In the genomic region with DNA sequence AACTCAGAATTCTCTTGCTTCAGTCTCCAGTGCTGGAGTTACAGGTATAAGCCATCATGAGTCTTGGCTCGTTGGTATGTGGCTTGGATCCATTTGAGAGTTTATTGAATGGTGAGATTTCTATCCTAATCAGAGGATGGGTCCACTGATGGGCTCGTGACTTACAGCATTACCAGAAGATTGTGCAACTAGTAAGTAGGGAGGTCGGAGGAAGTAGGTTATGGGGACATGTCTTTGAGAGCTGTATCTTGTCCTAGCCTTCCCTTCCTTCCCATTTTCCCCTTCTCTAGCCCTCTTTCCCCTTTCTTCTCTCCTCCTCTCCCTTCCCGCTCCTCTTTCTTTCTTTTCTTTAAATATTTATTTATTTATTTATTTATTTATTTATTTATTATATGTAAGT, we compare ENCODE assay signal across 23 mouse cellular contexts. TPM values are rescaled to one million over a fixed set of nuclear protein-coding genes. Genes with fewer than 3 reads are reported as not detected.
A peak's percentile ranks its signal among the peaks of the same experiment; 100 is the strongest.
DNase-seq lines count a peak whose midpoint lies in the region; ATAC-seq and TF ChIP-seq lines count a peak whose summit lies in the region.
"Had no signal": no experiment of that assay in that cellular context is flagged by ENCODE, and none has a peak within 500 bp of the region (broad histone marks: within the 10 kb centered on the region; RNA-seq: fewer than 3 reads in every experiment).

No protein-coding gene starts in this region.

- no peak overlapping the region for H3K4me2 ChIP-seq in kidney, embryonic 16.5 days (replicated peaks; ENCODE audit: low read depth, low read length)
- H3K4me2 ChIP-seq in heart, embryonic 11.5 days: no peak overlapping the region
- H3K4me2 ChIP-seq: embryonic facial prominence, embryonic 12.5 days; forebrain, embryonic 13.5 days; forebrain, embryonic 15.5 days had no signal

- ATAC-seq in kidney, embryonic 16.5 days (ENCODE audit: low FRiP score, low TSS enrichment): no peak
- ATAC-seq in heart, embryonic 11.5 days (replicated peaks; ENCODE audit: insufficient number of reproducible peaks, low FRiP score, low TSS enrichment): no peak
- ATAC-seq: activated CD4-positive, CD25-positive, alpha-beta regulatory T cell, adult 4 months; CD4-positive, CD25-positive, alpha-beta regulatory T cell, adult 4 months; forebrain, embryonic 13.5 days; forebrain, embryonic 15.5 days; Patski had no signal

- no peaks in the 10 kb centered on the region for H3K27me3 ChIP-seq in kidney, adult 2 months (replicated peaks; ENCODE audit: control insufficient read depth, insufficient read depth, low read length)
- no peaks in the 10 kb centered on the region for H3K27me3 ChIP-seq in kidney, embryonic 16.5 days (ENCODE audit: insufficient read depth, low read length)
- H3K27me3 ChIP-seq in small intestine, adult 2 months (ENCODE audit: control insufficient read depth, insufficient read depth, low read length): no peaks in the 10 kb centered on the region
- no peaks in the 10 kb centered on the region for H3K27me3 ChIP-seq in heart, embryonic 11.5 days (ENCODE audit: control insufficient read depth, insufficient read depth, low read length)
- H3K27me3 ChIP-seq: embryonic facial prominence, embryonic 12.5 days; forebrain, embryonic 13.5 days; forebrain, embryonic 15.5 days; Patski had no signal

- H3K27ac ChIP-seq in gastrocnemius, adult 2 months: peak overlapping the region; percentile 28; the same call in 1 of the 2 replicates
- H3K27ac ChIP-seq in kidney, adult 2 months (ENCODE audit: insufficient read depth, low read depth, low read length): peak overlapping the region; percentile 76
- H3K27ac ChIP-seq in kidney, embryonic 16.5 days (ENCODE audit: low read length): no peak overlapping the region
- H3K27ac ChIP-seq in small intestine, adult 2 months (ENCODE audit: insufficient read depth, low read depth, low read length): peak overlapping the region; percentile 95
- H3K27ac ChIP-seq in heart, embryonic 11.5 days (ENCODE audit: low read depth, low read length): no peak overlapping the region
- H3K27ac ChIP-seq: embryonic facial prominence, embryonic 10.5 days; embryonic facial prominence, embryonic 12.5 days; forebrain, embryonic 13.5 days; forebrain, embryonic 15.5 days had no signal

- H3K9ac ChIP-seq in kidney, embryonic 16.5 days (replicated peaks; ENCODE audit: low read length): no peak overlapping the region
- H3K9ac ChIP-seq in heart, embryonic 11.5 days (ENCODE audit: low read depth, low read length): no peak overlapping the region
- H3K9ac ChIP-seq: embryonic facial prominence, embryonic 12.5 days; forebrain, embryonic 13.5 days; forebrain, embryonic 15.5 days had no signal

- H3K36me3 ChIP-seq in kidney, adult 2 months (ENCODE audit: control insufficient read depth, insufficient read depth, low read length): no peaks in the 10 kb centered on the region
- H3K36me3 ChIP-seq in kidney, embryonic 16.5 days (ENCODE audit: insufficient read depth, low read length): no peaks in the 10 kb centered on the region
- H3K36me3 ChIP-seq in small intestine, adult 2 months (ENCODE audit: control insufficient read depth, insufficient read depth, low read length): no peaks in the 10 kb centered on the region
- H3K36me3 ChIP-seq in heart, embryonic 11.5 days (ENCODE audit: control insufficient read depth, insufficient read depth, low read length): no peaks in the 10 kb centered on the region
- H3K36me3 ChIP-seq: embryonic facial prominence, embryonic 10.5 days; embryonic facial prominence, embryonic 12.5 days; forebrain, embryonic 15.5 days; G1E had no signal

- no peak overlapping the region for H3K4me3 ChIP-seq in gastrocnemius, adult 2 months
- H3K4me3 ChIP-seq in kidney, adult 2 months (ENCODE audit: insufficient read depth, low read depth, low read length): no peak overlapping the region
- no peak overlapping the region for H3K4me3 ChIP-seq in kidney, embryonic 16.5 days (ENCODE audit: low read length)
- H3K4me3 ChIP-seq in small intestine, adult 2 months (ENCODE audit: low read depth, low read length): no peak overlapping the region
- H3K4me3 ChIP-seq in heart, embryonic 11.5 days (ENCODE audit: low read depth, low read length): no peak overlapping the region
- H3K4me3 ChIP-seq: embryonic facial prominence, embryonic 10.5 days; embryonic facial prominence, embryonic 12.5 days; forebrain, embryonic 13.5 days; forebrain, embryonic 15.5 days had no signal

- no peaks in the 10 kb centered on the region for H3K9me3 ChIP-seq in kidney, embryonic 16.5 days (ENCODE audit: low read length)
- no peaks in the 10 kb centered on the region for H3K9me3 ChIP-seq in heart, embryonic 11.5 days (replicated peaks; ENCODE audit: control insufficient read depth, low read length)
- H3K9me3 ChIP-seq: embryonic facial prominence, embryonic 10.5 days; embryonic facial prominence, embryonic 12.5 days; forebrain, embryonic 13.5 days; forebrain, embryonic 15.5 days; G1E had no signal

- intact Hi-C loops in gastrocnemius, adult 2 months (cut with DNase I): no loop called here
- intact Hi-C loops in gastrocnemius, postnatal 14 days (cut with DNase I; ENCODE audit: low total_unique reads): no loop called here

- WGBS in kidney, adult 2 months: 79% methylated on average over 4 of the region's 4 CpGs
- WGBS in kidney, embryonic 16.5 days: 91% methylated on average over 4 of the region's 4 CpGs
- WGBS in small intestine, adult 2 months: 64% methylated on average over 4 of the region's 4 CpGs
- 85% methylated on average over 4 of the region's 4 CpGs for WGBS in heart, embryonic 11.5 days (ENCODE audit: insufficient replicate concordance)

- no peak for TF ChIP-seq POLR2A in kidney, adult 2 months (IDR thresholded peaks at IDR 0.05; ENCODE audit: low read depth, low read length)
- TF ChIP-seq POLR2A in small intestine, adult 2 months (IDR thresholded peaks at IDR 0.05; ENCODE audit: low read depth, low read length): no peak

- peaks cover 21% of the 10 kb centered on the region for H3K4me1 ChIP-seq in kidney, adult 2 months (ENCODE audit: control insufficient read depth, insufficient read depth, low read length)
- H3K4me1 ChIP-seq in kidney, embryonic 16.5 days (ENCODE audit: insufficient read depth, low read length): no peaks in the 10 kb centered on the region; the same call in 1 of the 2 replicates
- H3K4me1 ChIP-seq in small intestine, adult 2 months (ENCODE audit: control insufficient read depth, insufficient read depth, insufficient read length, low read length): peaks cover 45% of the 10 kb centered on the region
- H3K4me1 ChIP-seq in heart, embryonic 11.5 days (ENCODE audit: control insufficient read depth, insufficient read depth, low read length): no peaks in the 10 kb centered on the region
- H3K4me1 ChIP-seq: embryonic facial prominence, embryonic 10.5 days; embryonic facial prominence, embryonic 12.5 days; forebrain, embryonic 13.5 days; forebrain, embryonic 15.5 days had no signal

- no peak for TF ChIP-seq CTCF in gastrocnemius, adult 2 months (IDR thresholded peaks at IDR 0.05)
- TF ChIP-seq CTCF in kidney, adult 2 months (conservative IDR thresholded peaks at IDR 0.05; ENCODE audit: insufficient read depth, insufficient read length, low read depth, low read length): no peak
- no peak for TF ChIP-seq CTCF in small intestine, adult 2 months (IDR thresholded peaks at IDR 0.05; ENCODE audit: extremely low read depth, insufficient read length, insufficient replicate concordance, low read depth, low read length)

- no peak for DNase-seq in gastrocnemius, adult 2 months
- no peak for DNase-seq in gastrocnemius, postnatal 14 days
- DNase-seq in kidney, adult 2 months: no peak
- DNase-seq: adrenal gland, adult 8-10 months; adrenal gland, postnatal 14 days; adrenal gland, postnatal 36 days; B cell, adult 2 months; cerebellum, adult 11-12 months; cerebellum, adult 2 months; cerebellum, adult 9-10 months; cerebellum, postnatal 10 days; cerebellum, postnatal 25 days had no signal

RNA-seq across cellular contexts. Expression of gene Slc25a36, which starts 26.7 kb away (rescaled TPM):
- total RNA-seq in gastrocnemius, adult 2 months (2021): 10 to 100 TPM; 33.6 to 52.7 TPM
- 10 to 100 TPM; 34.0 to 37.2 TPM for total RNA-seq in gastrocnemius, postnatal 14 days (2021)
- polyA plus RNA-seq in kidney, adult 2 months (2012; rRNA removed): 39.2 and 45.6 TPM in 2 replicates
- polyA plus RNA-seq in kidney, embryonic 16.5 days (2015; fragmentation: Nextera tagmentation; extraction: Ambion mirVana): 64.4 and 76.5 TPM in 2 replicates
- 4.4 and 15.6 TPM in 2 replicates for polyA plus RNA-seq in small intestine, adult 2 months (2012; rRNA removed)
- 79.6 and 83.6 TPM in 2 replicates for polyA plus RNA-seq in heart, embryonic 11.5 days (2014; fragmentation: Nextera tagmentation; extraction: Ambion mirVana)

Comparison
In these comparisons a context has a peak if more than half of its experiments do, and no peak if none do; other contexts are left out.
1. H3K27ac ChIP-seq: peak in gastrocnemius, adult 2 months (single experiment), kidney, adult 2 months (single experiment) and small intestine, adult 2 months (single experiment); none in kidney, embryonic 16.5 days (single experiment) and heart, embryonic 11.5 days (single experiment).